Mouse (Mus musculus) adrenal gland, postnatal 14 days (tissue): ENCODE measurements around the gene Kdf1. TPM values are rescaled to one million over a fixed set of nuclear protein-coding genes. Genes with fewer than 3 reads are reported as not detected.

Source experiments
- DNase-seq: peaks from one replicate; pipeline ENCODE4 v3.0.0; 2021; ENCODE audit warnings: mixed read lengths
- long read RNA-seq, 2 experiments: library from polyadenylated mRNA; stranded (forward); transcript quantifications; one replicate each; pipeline ENCODE4 v2.0.0; 2021
- total RNA-seq: library from RNA; stranded (reverse); gene quantifications from 2 replicates; pipeline ENCODE4 v1.2.3, GENCODE M21; 2021

Gene Kdf1
- total RNA-seq = 1.8 and 2.0 TPM in 2 replicates
- long read RNA-seq, experiment 1, partial matches to known transcripts = 1 of 4 reads
- long read RNA-seq, experiment 1, other reads (novel, unspliced or antisense) = 1 of 4 reads
- long read RNA-seq, experiment 2, partial matches to known transcripts = 0 of 3 reads
- long read RNA-seq, experiment 2, other reads (novel, unspliced or antisense) = 2 of 3 reads

GRCm38 (mm10) chr4:133518601-133519368, at the start of gene Kdf1:
Kdf1 (plus strand) TSS chr4:133518963.
- DNase-seq = peak; percentile 25

GRCm38 (mm10) chr4:133469122-133469521, 49.6 kb upstream of the Kdf1 start:
- peak; percentile 33 for DNase-seq

- no peak for DNase-seq
Measured at GRCm38 (mm10) chr4:133471135-133471821, 47.5 kb upstream of the Kdf1 start.

GRCm38 (mm10) chr4:133473833-133474232, 44.9 kb upstream of the Kdf1 start:
- no peak for DNase-seq

GRCm38 (mm10) chr4:133479458-133480184, 39.1 kb upstream of the Kdf1 start, which contains the start of gene Tent5b:
Tent5b (plus strand) TSS chr4:133480132.
- DNase-seq = peak; percentile 100

GRCm38 (mm10) chr4:133480185-133480537, 38.6 kb upstream of the Kdf1 start:
- DNase-seq = no peak

GRCm38 (mm10) chr4:133480754-133481153, 38.0 kb upstream of the Kdf1 start:
- DNase-seq = no peak

GRCm38 (mm10) chr4:133481488-133481887, 37.3 kb upstream of the Kdf1 start:
- peak; percentile 38 for DNase-seq

GRCm38 (mm10) chr4:133482479-133482878, 36.3 kb upstream of the Kdf1 start:
- DNase-seq = no peak

- peak; percentile 62 for DNase-seq
Measured at GRCm38 (mm10) chr4:133484266-133485025, 34.3 kb upstream of the Kdf1 start.

GRCm38 (mm10) chr4:133485691-133486425, 32.9 kb upstream of the Kdf1 start:
- no peak for DNase-seq

GRCm38 (mm10) chr4:133486673-133487357, 31.9 kb upstream of the Kdf1 start:
- DNase-seq = no peak

GRCm38 (mm10) chr4:133488619-133489392, 30.0 kb upstream of the Kdf1 start:
- DNase-seq = no peak

GRCm38 (mm10) chr4:133489489-133490245, 29.1 kb upstream of the Kdf1 start:
- no peak for DNase-seq

- DNase-seq = peak; percentile 54
Measured at GRCm38 (mm10) chr4:133491800-133492199, 27.0 kb upstream of the Kdf1 start.

GRCm38 (mm10) chr4:133493895-133494294, 24.9 kb upstream of the Kdf1 start:
- no peak for DNase-seq

- peak; percentile 94 for DNase-seq
Measured at GRCm38 (mm10) chr4:133494432-133494831, 24.3 kb upstream of the Kdf1 start.

- no peak for DNase-seq
Measured at GRCm38 (mm10) chr4:133494867-133495266, 23.9 kb upstream of the Kdf1 start.

GRCm38 (mm10) chr4:133495711-133496110, 23.1 kb upstream of the Kdf1 start:
- peak; percentile 70 for DNase-seq
